Mouse (Mus musculus) lung, adult 18-20 months (tissue): ENCODE data around the gene Pbx4.

Experiments
- DNase-seq, 2 experiments: peaks; one replicate each; pipeline ENCODE4 v3.0.0; 2022; ENCODE audit warnings: mixed read lengths in 2 of 2

Pbx4 gene

GRCm38 (mm10) chr8:69876097-69876496 lies 43.8 kb downstream of the Pbx4 start:
- no peak for DNase-seq

GRCm38 (mm10) chr8:69876967-69877366 lies 44.7 kb downstream of the Pbx4 start:
- no peak for DNase-seq

GRCm38 (mm10) chr8:69877396-69877795 lies 45.1 kb downstream of the Pbx4 start:
- DNase-seq = no peak

- no peak for DNase-seq
These were observed 45.7 kb downstream of the Pbx4 start for GRCm38 (mm10) chr8:69877992-69878391.

- no peak for DNase-seq
These were observed 47.4 kb downstream of the Pbx4 start for GRCm38 (mm10) chr8:69879678-69880077.

GRCm38 (mm10) chr8:69880841-69881240 lies 48.5 kb downstream of the Pbx4 start:
- no peak for DNase-seq

DNA sequence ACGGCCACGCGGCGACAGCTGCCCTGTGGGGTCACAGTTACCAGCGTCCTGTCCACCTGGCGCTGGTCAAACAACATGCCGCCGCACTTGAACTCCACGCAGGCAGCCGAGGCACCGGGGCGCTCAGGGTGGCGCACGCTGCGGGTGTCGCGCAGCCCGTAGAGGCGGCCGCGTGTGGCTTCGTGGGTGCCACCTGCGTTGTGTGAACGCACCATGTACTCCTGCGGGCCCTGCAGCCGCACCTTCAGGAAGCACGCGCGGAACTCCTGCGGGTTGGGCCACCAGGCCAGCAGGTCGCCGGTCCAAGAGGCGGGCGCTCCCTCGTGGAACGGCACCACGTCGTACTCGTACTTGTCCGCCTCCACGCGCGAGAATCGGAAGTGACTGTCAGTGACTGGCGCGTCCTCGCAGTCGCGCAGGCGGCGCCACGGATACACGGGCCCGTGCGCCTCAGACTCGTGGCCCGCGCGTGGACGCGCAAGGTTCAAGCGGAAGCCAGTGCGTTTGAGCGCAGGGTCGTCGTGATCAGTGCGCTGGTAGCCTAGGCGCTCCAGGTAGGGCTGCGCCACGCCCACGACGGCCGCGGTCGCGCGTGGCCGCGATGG lies 49.1 kb downstream of the Pbx4 start:
- no peak for DNase-seq

DNA sequence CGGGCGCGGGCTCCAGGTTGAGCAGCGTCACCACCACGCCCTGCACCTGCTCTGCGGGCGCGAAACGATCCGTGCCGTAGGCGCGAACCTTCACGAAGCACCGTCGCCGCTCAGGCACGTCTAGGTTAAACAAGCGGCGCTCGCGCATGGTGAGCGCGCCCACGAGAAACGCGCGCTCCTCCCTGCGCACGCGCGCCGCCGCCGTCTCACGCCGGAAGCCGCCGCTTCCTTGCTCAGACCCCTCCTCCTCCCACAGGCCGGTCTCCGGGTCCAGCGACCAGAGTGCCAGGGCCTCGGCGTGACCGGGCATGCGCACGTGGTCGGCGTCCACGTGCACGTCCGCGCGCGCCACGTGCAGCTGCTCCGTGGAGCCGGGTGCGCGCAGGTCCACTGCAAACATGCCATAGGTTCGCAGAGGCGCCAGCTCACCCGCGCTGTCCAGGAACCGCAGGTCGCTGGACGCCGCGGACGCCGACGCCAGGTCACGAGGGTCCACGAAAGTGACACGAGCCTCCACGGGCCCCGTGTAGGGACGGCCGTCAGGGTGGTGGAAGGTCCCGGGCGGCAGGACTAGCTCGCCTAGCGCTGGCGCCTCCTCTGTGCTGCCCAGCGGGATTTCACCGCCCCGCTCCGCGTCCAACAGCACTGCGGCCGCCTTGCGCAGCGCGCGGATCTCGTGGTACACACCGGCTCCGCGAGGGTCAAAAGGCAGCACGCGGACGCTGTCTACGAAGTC lies 49.9 kb downstream of the Pbx4 start:
- DNase-seq = peak; percentile 43 to 44

DNA sequence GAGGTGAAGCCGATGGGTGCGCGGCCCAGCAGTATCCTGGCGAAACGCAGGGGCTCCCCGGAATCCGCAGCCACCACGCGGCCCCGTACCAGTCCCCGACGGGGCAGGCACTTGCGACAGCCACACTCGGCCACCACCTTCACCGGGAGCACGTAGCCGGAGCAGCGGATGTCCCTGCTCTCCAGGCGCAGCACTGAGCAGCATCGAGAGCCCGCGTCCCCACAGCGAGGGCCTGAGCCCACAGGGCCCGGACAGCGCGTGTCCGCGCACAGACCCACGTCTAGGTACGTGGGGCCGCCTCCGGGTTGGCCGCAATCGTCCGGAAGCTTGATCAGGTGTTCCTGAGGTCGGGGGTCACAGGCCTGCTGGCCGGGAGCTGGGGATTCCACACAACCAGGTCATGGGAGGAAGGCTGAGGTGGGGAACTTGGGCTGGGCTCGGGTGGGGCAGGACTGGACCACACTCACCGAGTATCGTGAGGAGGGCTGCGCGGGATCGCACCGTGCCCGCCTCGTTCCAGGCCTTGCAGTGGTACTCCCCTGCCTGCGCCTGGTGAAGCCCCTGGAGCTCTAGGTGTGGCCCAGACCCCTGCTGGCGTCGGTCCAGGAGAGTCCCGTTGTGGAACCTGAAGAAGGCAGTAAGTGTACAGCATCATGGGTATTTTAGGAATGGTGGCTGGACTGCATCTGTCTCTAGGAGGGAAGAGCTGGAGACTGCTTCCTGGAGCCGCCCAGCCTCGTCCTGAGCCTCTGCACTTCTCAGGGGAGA lies 50.7 kb downstream of the Pbx4 start:
- DNase-seq = no peak

DNA sequence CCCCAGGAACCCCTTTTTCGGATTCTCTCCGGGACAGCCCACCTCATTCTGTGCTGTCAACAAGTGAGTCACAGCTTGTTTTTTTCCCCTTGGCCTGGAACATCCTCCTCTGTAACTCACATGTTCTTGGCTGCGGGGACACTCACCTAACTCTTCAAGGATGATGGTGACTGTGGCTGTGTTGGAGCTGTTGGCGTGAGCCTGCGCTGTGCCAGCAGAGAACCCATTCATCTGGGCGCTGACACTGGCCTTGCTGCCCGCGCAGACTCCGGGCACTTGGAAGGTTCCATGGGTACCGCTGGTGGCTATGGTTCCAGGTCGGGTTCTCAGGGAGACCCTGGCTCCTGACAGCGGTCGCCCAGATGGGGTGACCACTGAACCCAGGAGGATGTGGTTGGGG lies 51.9 kb downstream of the Pbx4 start:
- DNase-seq = no peak

DNA sequence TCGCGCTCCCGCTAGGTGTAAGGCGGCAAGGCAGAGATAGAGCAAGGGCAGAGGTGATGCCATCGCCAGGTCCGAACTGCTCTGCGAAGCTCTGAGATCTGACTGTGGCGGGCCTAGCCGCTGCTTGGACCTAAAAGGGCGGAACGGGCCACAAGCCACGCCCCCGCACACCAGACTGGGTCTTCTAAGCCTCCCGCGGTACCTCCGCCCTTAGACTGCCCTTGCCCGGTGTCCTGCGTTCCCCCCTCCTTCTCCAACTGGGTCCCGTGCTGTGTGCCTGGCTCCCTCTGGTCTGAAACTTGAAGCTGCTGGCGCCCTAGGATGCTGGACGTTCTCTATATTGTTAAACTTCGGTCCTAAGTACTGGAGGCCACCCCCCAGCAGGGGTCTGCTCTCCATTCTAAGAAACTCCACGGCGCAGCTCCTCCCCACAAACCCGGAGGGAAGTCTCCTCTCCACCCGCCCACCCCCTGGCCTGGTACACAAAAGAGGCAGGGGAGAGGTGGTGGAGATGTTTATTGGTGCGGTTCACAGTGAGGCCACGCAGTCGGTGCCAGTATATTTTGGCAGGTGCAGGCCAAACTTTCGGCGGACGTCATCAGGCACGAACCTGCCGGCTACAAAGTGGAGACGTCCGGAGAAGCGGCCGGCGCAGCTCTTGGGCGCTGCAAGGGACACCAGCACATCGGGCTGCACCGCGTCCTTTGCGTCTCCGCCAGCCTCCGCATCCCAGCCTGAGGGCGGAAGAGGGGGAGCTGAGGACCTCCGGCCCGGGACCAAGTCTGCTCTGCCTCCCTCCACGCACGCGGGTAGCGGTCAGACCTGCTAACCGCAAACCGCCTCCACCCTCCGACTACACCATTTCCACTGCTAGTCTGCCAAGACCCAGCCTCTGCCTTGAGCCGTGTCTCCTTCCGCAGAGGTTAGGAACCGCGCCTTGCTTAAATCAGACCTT lies 55.3 kb downstream of the Pbx4 start, which contains the start of gene Cilp2:
Cilp2 (minus strand) TSS at position 399 of the 955 bp plus-strand sequence.
- peak; percentile 34 to 48 for DNase-seq

DNA sequence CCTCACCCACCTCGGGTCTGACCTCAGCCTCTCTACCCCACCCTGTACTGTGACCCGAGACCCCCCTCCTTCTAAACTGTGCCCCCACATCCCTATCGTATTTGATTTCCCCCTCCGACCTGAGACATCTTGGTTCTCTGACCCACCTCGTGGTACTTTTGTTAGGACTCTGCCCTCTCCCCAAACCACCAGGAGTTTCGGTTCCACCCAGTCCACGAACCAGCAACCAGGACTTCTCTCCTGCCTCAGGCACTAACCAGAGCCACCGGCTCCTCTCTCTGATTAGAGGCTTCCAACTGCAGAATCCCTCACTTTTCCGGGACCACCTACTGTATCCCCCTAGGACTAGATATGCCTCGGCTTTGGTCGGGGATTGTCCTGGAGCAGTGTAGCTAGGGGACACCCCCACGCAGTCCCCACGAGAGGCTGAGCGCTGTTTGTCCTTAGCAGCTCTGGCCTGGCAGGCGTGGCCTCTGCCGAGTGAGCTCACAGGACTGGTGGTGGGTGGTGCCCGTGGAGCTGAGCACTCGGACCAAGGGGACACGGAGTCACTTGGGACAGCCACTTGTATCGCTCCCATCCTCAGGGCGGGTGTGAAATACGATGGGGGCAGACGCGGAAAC lies 56.1 kb downstream of the Pbx4 start:
- peak; percentile 21 to 36 for DNase-seq

- DNase-seq = no peak
These were observed 56.6 kb downstream of the Pbx4 start for GRCm38 (mm10) chr8:69888902-69889301.

- DNase-seq = peak; percentile 15 to 21
These were observed 58.5 kb downstream of the Pbx4 start for GRCm38 (mm10) chr8:69890813-69891241.

GRCm38 (mm10) chr8:69893863-69894262 lies 61.6 kb downstream of the Pbx4 start:
- DNase-seq = peak; percentile 30 to 62

DNA sequence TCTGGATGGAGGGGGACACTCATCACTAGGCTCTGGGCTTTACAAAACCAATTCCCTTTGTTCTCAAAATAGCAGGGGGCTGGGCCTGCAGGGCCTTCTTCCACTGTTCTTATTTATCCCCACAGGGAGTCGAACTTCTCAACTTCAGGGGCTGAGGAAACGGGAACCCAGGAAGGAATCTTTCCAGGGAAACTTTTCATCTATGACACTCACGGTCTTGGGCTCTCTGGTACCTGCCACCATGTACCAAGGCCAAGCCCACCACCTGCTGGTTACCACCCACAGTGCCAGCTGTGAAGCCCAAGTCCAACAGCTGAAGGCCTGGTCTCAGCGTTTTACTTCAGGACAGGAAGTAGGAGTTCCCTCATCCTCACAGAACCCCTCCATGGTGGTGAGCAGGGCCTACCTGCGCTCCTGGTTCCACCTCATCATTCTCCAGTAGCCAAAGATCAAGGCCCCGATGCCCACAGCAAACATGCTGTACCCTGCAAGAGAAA lies 62.6 kb downstream of the Pbx4 start:
- DNase-seq = no peak

DNA sequence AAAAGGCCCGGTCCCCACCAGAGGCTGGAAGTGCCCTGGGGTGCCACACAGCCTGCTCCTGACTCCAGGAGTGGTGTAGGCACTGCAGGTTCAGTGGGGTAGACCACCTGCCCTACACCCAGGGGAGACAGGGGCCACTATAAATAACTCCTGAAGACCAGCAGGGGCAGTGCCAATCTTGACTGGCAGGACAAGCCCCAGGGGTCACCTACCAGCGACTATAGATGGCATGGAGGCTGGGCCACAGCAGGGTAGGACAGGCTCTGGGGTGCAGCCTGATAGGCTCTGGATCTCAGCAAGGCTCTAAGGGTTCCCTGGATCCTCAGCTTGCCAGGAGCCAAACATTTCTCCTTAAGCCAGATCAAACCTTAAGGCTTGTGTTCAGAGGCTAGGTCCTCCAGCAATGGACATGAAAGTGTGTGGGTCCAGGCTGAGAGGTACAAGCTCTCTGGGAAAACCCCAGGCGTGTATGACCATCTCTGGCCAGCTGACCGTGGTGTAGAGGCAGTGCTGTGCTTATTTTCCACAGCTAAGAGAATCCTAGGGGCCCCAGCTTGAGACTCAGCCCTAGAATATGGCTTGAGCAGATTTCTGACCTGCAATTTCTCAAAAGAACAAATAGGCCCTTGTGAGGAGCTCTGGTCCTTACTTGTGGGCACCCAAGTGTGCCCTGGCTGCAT lies 63.6 kb downstream of the Pbx4 start:
- no peak for DNase-seq

DNA sequence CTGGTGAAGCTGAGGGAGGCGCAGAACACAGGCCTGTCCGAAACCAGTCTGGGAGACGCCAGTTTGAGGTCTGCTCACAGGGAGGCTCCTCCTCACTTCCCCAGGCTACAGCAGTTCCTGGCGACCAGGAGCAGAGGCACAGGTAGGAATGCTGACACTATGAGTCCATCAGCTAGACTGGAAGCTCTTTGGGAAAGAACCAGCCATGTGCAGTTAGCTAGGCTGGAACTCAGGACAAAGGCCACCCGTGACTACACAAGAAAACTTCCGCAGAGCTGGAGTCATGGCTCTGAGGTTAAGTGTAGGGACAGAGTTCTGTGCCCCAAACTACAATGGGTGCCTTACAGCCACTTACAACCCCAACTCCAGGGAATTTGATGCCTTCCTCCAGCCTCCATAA lies 65.6 kb downstream of the Pbx4 start:
- no peak for DNase-seq

DNA sequence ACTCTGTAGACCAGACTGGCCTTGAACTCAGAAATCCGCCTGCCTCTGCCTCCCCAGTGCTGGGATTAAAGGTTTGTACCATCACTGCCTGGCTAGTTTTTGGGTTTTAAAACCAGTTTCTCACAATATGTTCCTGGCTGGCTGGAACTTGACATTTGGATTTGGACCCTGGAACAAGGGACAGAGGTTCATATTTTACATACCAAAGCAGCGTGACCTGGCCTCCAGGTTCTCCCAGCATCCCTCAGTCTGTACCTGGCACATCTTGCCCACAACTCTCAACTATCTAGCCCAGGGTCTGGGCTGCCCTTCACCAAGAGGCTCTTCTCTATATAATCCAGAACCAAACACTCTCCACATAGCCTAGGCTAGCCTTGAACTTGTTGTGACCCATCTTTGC lies 67.6 kb downstream of the Pbx4 start:
- DNase-seq = no peak

GRCm38 (mm10) chr8:69900895-69901451 lies 68.7 kb downstream of the Pbx4 start:
- no peak for DNase-seq
